Mouse (Mus musculus) retina, embryonic 14.5 days (tissue): Measurements from ENCODE around the gene Angptl6.
A peak's percentile ranks its signal among the peaks of the same experiment; 100 is the strongest.

Source experiments
- DNase-seq: peaks from one replicate; pipeline ENCODE4 v3.0.0-alpha.2; 2015; ENCODE audit warnings: low spot score

Gene Angptl6

GRCm38 (mm10) chr9:20886563-20886962, 7.0 kb upstream of the Angptl6 start:
- no peak for DNase-seq

GRCm38 (mm10) chr9:20878710-20879065, 839 bp downstream of the Angptl6 start:
- DNase-seq: no peak

- peak; percentile 100 for DNase-seq
Measured at GRCm38 (mm10) chr9:20878041-20878709, 1.4 kb downstream of the Angptl6 start.

- DNase-seq: no peak
Measured at GRCm38 (mm10) chr9:20877118-20878040, 2.1 kb downstream of the Angptl6 start.

- no peak for DNase-seq
Measured at GRCm38 (mm10) chr9:20876318-20877117, 3.0 kb downstream of the Angptl6 start.

- DNase-seq: no peak
Measured at GRCm38 (mm10) chr9:20875021-20875790, 4.3 kb downstream of the Angptl6 start.

GRCm38 (mm10) chr9:20873521-20873920, 6.0 kb downstream of the Angptl6 start:
- no peak for DNase-seq

- no peak for DNase-seq
Measured at GRCm38 (mm10) chr9:20872991-20873390, 6.5 kb downstream of the Angptl6 start.

- no peak for DNase-seq
Measured at GRCm38 (mm10) chr9:20870211-20871173, 9.0 kb downstream of the Angptl6 start.

GRCm38 (mm10) chr9:20869246-20869645, 10.3 kb downstream of the Angptl6 start:
- DNase-seq: no peak

- DNase-seq: no peak
Measured at GRCm38 (mm10) chr9:20868448-20869001, 11.0 kb downstream of the Angptl6 start, which contains the start of gene A230050P20Rik. A230050P20Rik (plus strand) TSS chr9:20868642.

GRCm38 (mm10) chr9:20866879-20867278, 12.6 kb downstream of the Angptl6 start:
- DNase-seq: no peak

GRCm38 (mm10) chr9:20862225-20862624, 17.3 kb downstream of the Angptl6 start:
- no peak for DNase-seq

GRCm38 (mm10) chr9:20861821-20862220, 17.7 kb downstream of the Angptl6 start:
- peak; percentile 73 for DNase-seq

GRCm38 (mm10) chr9:20859926-20860325, 19.6 kb downstream of the Angptl6 start:
- DNase-seq: no peak

- DNase-seq: peak; percentile 63
Measured at GRCm38 (mm10) chr9:20857131-20857530, 22.4 kb downstream of the Angptl6 start.

GRCm38 (mm10) chr9:20850179-20850578, 29.3 kb downstream of the Angptl6 start:
- no peak for DNase-seq

- DNase-seq: peak; percentile 78
Measured at GRCm38 (mm10) chr9:20842670-20843069, 36.9 kb downstream of the Angptl6 start.

GRCm38 (mm10) chr9:20842211-20842610, 37.3 kb downstream of the Angptl6 start:
- no peak for DNase-seq

GRCm38 (mm10) chr9:20838931-20839330, 40.6 kb downstream of the Angptl6 start:
- no peak for DNase-seq
